Mouse (Mus musculus): ENCODE measurements at regions not wholly inside any gene's neighbourhood (a gene's known extent, or its start where the extent isn't known, plus 50 kb on each side); places are given as distances from the start of the nearest gene placed in this dataset.

GRCm38 (mm10) chr10:123997260-123997659, 733.5 kb downstream of the Fam19a2 start:
- no peaks in the 10 kb centered on the region for H3K36me3 ChIP-seq
- H3K9me3 ChIP-seq: no peaks in the 10 kb centered on the region
- no peak overlapping the region for H3K9ac ChIP-seq (replicated peaks)
- 48% methylated on average over 5 of the region's 5 CpGs for WGBS
- H3K4me3 ChIP-seq: no peak overlapping the region
- no peak overlapping the region for H3K27ac ChIP-seq (replicated peaks)
- H3K4me2 ChIP-seq (replicated peaks): no peak overlapping the region
- no peaks in the 10 kb centered on the region for H3K27me3 ChIP-seq
- peaks cover 4% of the 10 kb centered on the region; the same call in 1 of the 2 replicates for H3K4me1 ChIP-seq
- peak; percentile 67; the same call in 1 of the 2 replicates for ATAC-seq (replicated peaks)

DNA sequence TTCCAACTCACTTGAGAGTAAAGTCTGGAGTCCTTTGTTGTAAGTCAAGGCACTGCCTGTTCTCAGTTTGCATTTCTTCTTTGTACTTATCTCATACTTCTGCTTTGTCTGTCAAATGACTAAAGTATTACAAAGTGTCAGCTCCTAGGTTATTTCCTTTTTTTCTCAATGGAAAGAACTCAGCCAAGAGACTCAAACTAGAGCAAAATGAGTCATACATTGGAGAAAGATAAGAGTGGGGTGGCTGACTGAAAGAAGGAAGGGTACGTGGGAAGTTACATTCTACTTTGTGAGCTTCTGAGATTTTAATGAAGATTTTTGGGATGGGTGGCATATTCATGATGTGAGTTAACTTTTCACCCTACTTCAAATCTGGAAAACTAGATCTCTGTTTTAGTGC, 735.2 kb downstream of the Fam19a2 start:
- Histone ChIP-seq H3K36me3 (no peaks in the 10 kb centered on the region), H3K4me2 (replicated peaks) (no peak overlapping the region), H3K9ac (replicated peaks) (no peak overlapping the region), H3K4me1 (peaks cover 4% of the 10 kb centered on the region; the same call in 1 of the 2 replicates), H3K4me3 (no peak overlapping the region), H3K27me3 (no peaks in the 10 kb centered on the region), H3K9me3 (no peaks in the 10 kb centered on the region), H3K27ac (replicated peaks) (no peak overlapping the region)
- ATAC-seq (replicated peaks): no peak
- 85% methylated on average over 1 of the region's 1 CpGs for WGBS

DNA sequence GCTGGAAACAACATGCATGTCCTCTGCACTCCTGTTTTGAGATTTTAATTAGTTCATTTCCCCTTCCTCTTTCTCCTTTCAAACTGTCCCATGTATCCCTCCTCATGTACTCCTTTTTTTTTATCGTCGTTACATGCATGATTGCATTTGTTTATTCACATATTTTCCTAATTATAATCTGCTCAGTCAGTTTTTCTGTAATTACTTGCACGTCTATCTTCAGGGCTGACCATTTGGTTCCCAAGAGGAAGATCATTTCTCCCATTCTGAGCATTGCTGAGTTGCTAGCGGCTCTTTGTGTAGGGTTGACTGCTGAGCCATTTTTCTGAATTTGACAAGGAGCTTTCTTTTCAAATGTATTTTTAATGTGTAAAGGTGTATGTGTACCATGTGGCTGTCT, 781.2 kb downstream of the Fam19a2 start:
- Histone ChIP-seq H3K4me2 (replicated peaks) (no peak overlapping the region), H3K4me3 (no peak overlapping the region), H3K9me3 (no peaks in the 10 kb centered on the region), H3K36me3 (no peaks in the 10 kb centered on the region), H3K27me3 (no peaks in the 10 kb centered on the region), H3K9ac (replicated peaks) (no peak overlapping the region), H3K27ac (replicated peaks) (no peak overlapping the region), H3K4me1 (no peaks in the 10 kb centered on the region)
- 56% methylated on average over 4 of the region's 4 CpGs for WGBS
- no peak for ATAC-seq (replicated peaks)

DNA sequence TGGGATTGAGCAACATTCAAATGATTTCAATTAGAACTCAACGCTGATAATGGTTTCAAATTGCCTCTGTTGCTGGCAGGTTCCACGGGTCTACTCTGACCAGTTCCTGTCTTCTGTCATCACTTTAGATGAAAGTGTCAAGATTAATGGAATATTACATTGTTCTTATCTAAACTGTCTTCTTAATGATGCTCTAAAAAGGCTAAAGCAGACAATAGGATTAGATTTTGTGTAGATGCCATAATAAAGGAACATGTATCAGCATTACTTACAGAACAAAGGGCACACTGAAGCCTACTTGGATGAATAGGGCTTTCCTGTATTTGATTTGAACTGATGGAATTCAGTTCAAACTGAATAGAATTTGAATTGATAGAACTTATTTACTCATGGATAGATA, 782.0 kb downstream of the Fam19a2 start:
- Histone ChIP-seq H3K4me3 (no peak overlapping the region), H3K27me3 (no peaks in the 10 kb centered on the region), H3K36me3 (no peaks in the 10 kb centered on the region), H3K9ac (replicated peaks) (no peak overlapping the region), H3K4me1 (no peaks in the 10 kb centered on the region), H3K27ac (replicated peaks) (no peak overlapping the region), H3K9me3 (no peaks in the 10 kb centered on the region), H3K4me2 (replicated peaks) (no peak overlapping the region)
- WGBS: 67% methylated on average over 2 of the region's 2 CpGs
- no peak for ATAC-seq (replicated peaks)

GRCm38 (mm10) chr10:124082756-124083155, 819.0 kb downstream of the Fam19a2 start:
- H3K4me3 ChIP-seq: no peak overlapping the region
- peak; percentile 23; the same call in 1 of the 2 replicates for ATAC-seq (replicated peaks)
- no peak overlapping the region for H3K4me2 ChIP-seq (replicated peaks)
- no peaks in the 10 kb centered on the region for H3K36me3 ChIP-seq
- H3K27me3 ChIP-seq: no peaks in the 10 kb centered on the region
- H3K27ac ChIP-seq (replicated peaks): no peak overlapping the region
- H3K4me1 ChIP-seq: no peaks in the 10 kb centered on the region
- no peaks in the 10 kb centered on the region for H3K9me3 ChIP-seq
- WGBS: 51% methylated on average over 3 of the region's 3 CpGs
- no peak overlapping the region for H3K9ac ChIP-seq (replicated peaks)

DNA sequence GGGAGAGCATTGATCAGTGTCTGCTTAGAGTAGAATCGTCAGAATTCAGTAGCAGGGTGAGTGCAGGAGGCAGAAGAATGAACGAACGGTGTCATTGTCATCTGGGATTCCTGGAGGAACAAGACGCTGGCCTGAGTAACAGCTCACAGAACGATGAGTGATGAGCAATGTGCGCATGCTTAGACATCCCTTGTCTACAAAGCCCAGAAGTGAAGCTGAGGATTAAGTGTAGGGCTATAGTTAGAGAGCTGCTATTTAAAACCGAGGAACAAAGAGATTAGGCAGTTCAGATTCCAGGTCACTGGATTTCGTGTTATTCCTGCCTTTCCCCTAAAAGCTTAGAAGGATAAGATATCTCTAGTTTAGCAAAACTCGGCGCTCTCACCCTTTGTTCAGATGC, 826.8 kb downstream of the Fam19a2 start:
- no peak overlapping the region for H3K27ac ChIP-seq (replicated peaks)
- H3K4me3 ChIP-seq: no peak overlapping the region
- H3K36me3 ChIP-seq: no peaks in the 10 kb centered on the region
- ATAC-seq (replicated peaks): no peak
- no peak overlapping the region for H3K9ac ChIP-seq (replicated peaks)
- no peaks in the 10 kb centered on the region for H3K27me3 ChIP-seq
- WGBS: 52% methylated on average over 10 of the region's 10 CpGs
- H3K4me2 ChIP-seq (replicated peaks): no peak overlapping the region
- H3K4me1 ChIP-seq: no peaks in the 10 kb centered on the region
- H3K9me3 ChIP-seq: no peaks in the 10 kb centered on the region

DNA sequence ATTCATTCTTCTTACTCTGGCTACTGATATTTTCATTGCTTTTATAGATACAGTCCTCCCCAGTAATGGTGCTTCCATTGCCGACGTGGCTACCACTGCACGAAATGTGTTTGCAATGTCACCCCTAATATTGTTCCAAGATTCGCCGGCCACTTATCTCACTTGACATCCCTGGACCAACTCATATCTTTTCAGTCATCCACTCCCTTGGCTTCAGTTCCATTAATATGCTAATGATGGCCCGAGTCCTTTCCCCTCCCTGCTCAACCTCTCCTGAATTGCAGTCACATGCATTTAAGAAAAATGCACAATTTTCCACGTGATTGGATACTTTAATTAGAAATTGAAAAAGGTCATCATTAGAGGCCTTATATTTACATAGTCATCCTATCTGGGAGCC, 827.6 kb downstream of the Fam19a2 start:
- Histone ChIP-seq H3K4me2 (replicated peaks) (no peak overlapping the region), H3K4me3 (no peak overlapping the region), H3K9me3 (no peaks in the 10 kb centered on the region), H3K27me3 (no peaks in the 10 kb centered on the region), H3K36me3 (no peaks in the 10 kb centered on the region), H3K9ac (replicated peaks) (no peak overlapping the region), H3K27ac (replicated peaks) (no peak overlapping the region), H3K4me1 (no peaks in the 10 kb centered on the region)
- ATAC-seq (replicated peaks): no peak
- 77% methylated on average over 7 of the region's 7 CpGs for WGBS

GRCm38 (mm10) chr10:124119585-124119984, 855.8 kb downstream of the Fam19a2 start:
- H3K27ac ChIP-seq (replicated peaks): no peak overlapping the region
- no peak for ATAC-seq (replicated peaks)
- H3K27me3 ChIP-seq: no peaks in the 10 kb centered on the region
- H3K4me2 ChIP-seq (replicated peaks): no peak overlapping the region
- H3K9me3 ChIP-seq: no peaks in the 10 kb centered on the region
- no peak overlapping the region for H3K4me3 ChIP-seq
- H3K9ac ChIP-seq (replicated peaks): no peak overlapping the region
- no peaks in the 10 kb centered on the region for H3K36me3 ChIP-seq
- no peaks in the 10 kb centered on the region for H3K4me1 ChIP-seq

GRCm38 (mm10) chr10:124138456-124138855, 874.7 kb downstream of the Fam19a2 start:
- ATAC-seq (replicated peaks): no peak
- H3K9me3 ChIP-seq: no peaks in the 10 kb centered on the region

DNA sequence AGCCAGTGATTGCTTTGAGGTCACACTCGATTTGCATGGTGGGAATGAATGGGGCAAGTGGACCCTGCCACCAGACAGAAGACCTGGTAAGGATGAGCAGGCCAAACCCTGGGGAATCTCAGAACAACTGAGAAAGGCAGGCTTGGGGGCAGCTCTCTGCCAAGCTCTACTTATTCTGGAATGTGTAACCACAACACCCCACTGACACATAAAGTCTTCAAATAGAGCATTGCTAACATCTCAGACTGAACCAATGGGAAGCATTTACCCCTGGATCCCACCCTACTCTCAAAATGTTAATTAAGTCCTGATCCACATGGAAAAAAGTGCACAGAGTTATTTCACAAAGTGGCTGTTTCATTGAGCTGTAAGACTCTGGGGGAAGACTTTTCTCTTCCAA, 878.5 kb downstream of the Fam19a2 start:
- Histone ChIP-seq H3K4me3 (no peak overlapping the region), H3K27ac (replicated peaks) (no peak overlapping the region), H3K9me3 (no peaks in the 10 kb centered on the region), H3K9ac (replicated peaks) (no peak overlapping the region), H3K4me2 (replicated peaks) (no peak overlapping the region), H3K4me1 (0 out of 2 replicates have a peak, but pooled peaks cover 3% of the 10 kb centered on the region), H3K27me3 (no peaks in the 10 kb centered on the region), H3K36me3 (no peaks in the 10 kb centered on the region)
- no peak for ATAC-seq (replicated peaks)
- 81% methylated on average over 1 of the region's 1 CpGs for WGBS

More at GRCm38 (mm10) chr10:124138456-124138855, 874.7 kb downstream of the Fam19a2 start:
- H3K4me2 ChIP-seq (replicated peaks): no peak overlapping the region
- H3K27me3 ChIP-seq: no peaks in the 10 kb centered on the region
- no peaks in the 10 kb centered on the region for H3K4me1 ChIP-seq
- no peak overlapping the region for H3K27ac ChIP-seq (replicated peaks)
- H3K4me3 ChIP-seq: no peak overlapping the region
- H3K36me3 ChIP-seq: no peaks in the 10 kb centered on the region
- WGBS: 73% methylated on average over 2 of the region's 2 CpGs
- no peak overlapping the region for H3K9ac ChIP-seq (replicated peaks)

DNA sequence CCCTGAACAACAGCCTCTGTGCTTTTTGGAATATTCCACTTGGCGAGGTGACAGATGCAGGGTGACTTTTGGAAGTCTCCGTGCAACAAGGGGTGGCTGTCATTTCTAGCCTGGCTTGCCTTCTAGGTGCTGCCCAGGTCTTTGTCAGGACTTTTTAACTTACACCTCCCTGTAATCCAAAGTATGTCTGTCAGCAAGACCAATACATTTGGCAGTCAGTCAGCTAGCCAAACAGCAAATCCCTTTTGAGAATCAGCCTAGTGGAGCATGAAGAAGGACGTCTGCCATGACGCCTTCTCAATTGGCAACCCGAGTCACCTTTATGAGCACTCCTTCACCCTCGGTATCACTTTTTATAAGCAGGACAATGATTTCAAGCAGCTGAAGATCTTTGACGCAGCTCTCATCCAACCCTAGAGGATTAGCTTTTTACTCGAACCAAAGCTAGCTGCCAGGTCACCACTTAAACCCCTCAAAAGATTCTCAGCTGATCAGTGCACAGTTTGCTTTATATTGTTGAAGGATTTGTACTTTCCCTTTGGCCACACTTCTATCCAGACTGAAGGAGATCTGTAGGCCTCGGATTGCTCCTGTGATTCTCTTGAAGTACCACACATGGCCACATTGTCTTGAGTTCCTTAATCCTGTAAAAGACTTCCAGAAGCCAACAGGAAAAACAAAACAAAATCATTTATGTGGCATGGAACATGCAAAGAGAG, 883.1 kb downstream of the Fam19a2 start:
- H3K9ac ChIP-seq (replicated peaks): no peak overlapping the region
- H3K9me3 ChIP-seq: no peaks in the 10 kb centered on the region
- ATAC-seq (replicated peaks): no peak
- H3K36me3 ChIP-seq: no peaks in the 10 kb centered on the region
- H3K4me2 ChIP-seq (replicated peaks): no peak overlapping the region
- H3K4me3 ChIP-seq: no peak overlapping the region
- H3K27me3 ChIP-seq: no peaks in the 10 kb centered on the region
- 8% methylated on average over 9 of the region's 9 CpGs for WGBS
- H3K27ac ChIP-seq (replicated peaks): no peak overlapping the region
- 0 out of 2 replicates have a peak, but pooled peaks cover 3% of the 10 kb centered on the region for H3K4me1 ChIP-seq

DNA sequence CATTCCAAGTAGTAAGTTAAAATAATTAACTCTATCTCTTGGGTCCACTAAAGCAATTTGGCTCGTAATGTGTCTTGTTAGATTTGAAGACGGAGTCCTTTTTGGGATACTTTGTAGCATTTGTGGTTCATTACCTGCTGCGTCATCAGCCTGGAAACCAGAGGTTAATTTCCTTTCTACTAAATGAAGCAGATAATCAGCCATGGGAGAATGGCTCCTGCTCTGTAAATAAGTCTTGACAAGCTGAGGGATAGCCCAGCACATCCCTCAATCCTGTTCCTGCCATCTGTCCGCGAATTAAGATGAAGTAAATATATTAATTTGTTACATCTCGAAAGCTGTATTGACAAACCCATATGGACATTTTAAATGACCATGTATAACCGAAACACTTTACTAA, 899.6 kb downstream of the Fam19a2 start:
- H3K27ac ChIP-seq (replicated peaks): no peak overlapping the region
- no peaks in the 10 kb centered on the region for H3K36me3 ChIP-seq
- WGBS: 72% methylated on average over 7 of the region's 7 CpGs
- no peak for ATAC-seq (replicated peaks)
- no peak overlapping the region for H3K4me2 ChIP-seq (replicated peaks)
- no peaks in the 10 kb centered on the region for H3K4me1 ChIP-seq
- no peak overlapping the region for H3K4me3 ChIP-seq
- H3K9ac ChIP-seq (replicated peaks): no peak overlapping the region
- no peaks in the 10 kb centered on the region for H3K27me3 ChIP-seq
- H3K9me3 ChIP-seq: no peaks in the 10 kb centered on the region

DNA sequence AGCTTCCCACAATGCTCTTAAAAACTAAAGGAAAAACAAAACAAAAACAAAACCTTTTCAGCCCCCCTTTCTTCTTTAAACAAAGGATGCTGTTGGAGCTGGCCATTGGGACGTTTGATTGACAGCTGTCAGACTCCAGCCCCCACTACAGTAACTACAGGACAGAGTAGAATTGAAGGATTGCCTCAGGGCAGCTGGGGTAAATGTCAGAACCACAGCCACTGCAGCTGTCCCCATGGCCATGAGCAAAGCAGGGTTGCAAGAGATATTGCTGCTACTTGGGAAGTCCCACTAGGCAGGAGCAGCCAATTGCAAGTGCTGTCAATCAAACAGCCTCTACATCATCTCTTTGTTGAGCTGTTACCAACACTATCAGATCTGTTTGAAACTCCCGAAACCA, 911.8 kb downstream of the Fam19a2 start:
- no peak overlapping the region for H3K27ac ChIP-seq (replicated peaks)
- no peak overlapping the region for H3K9ac ChIP-seq (replicated peaks)
- no peak overlapping the region for H3K4me3 ChIP-seq
- no peaks in the 10 kb centered on the region for H3K27me3 ChIP-seq
- no peak overlapping the region for H3K4me2 ChIP-seq (replicated peaks)
- H3K4me1 ChIP-seq: no peaks in the 10 kb centered on the region
- WGBS: 85% methylated on average over 2 of the region's 2 CpGs
- no peaks in the 10 kb centered on the region for H3K9me3 ChIP-seq
- ATAC-seq (replicated peaks): no peak
- no peaks in the 10 kb centered on the region for H3K36me3 ChIP-seq
